In the genomic region with DNA sequence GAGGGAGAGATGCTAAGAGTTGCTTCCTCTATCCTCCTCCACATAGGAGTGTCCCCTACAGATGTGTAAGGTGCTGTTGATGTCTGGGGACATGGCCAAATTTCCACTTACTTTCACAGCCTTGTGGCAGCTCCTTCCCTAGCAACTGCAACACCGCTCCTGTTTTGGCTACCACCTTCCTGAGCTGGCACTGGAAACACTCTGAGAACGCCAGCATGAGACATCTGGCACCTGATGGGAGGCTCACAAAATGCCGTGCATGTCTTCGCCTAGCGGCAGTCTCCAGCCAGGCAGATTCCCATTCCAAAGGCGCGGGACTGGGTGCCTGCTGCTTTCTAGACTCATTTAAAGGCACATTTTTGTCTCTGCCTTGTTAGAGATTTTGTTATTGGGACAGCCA, we compare ENCODE assay signal across 11 mouse cellular contexts. TPM values are rescaled to one million over a fixed set of nuclear protein-coding genes. Genes with fewer than 3 reads are reported as not detected.
DNase-seq lines count a peak whose midpoint lies in the region; ATAC-seq and TF ChIP-seq lines count a peak whose summit lies in the region.
"Had no signal": no experiment of that assay in that cellular context is flagged by ENCODE, and none has a peak within 500 bp of the region (broad histone marks: within the 10 kb centered on the region; RNA-seq: fewer than 3 reads in every experiment).

No protein-coding gene starts in this region.

- H3K9me3 ChIP-seq in neural tube, embryonic 15.5 days (replicated peaks) = no peaks in the 10 kb centered on the region
- no peaks in the 10 kb centered on the region for H3K9me3 ChIP-seq in midbrain, embryonic 13.5 days
- H3K9me3 ChIP-seq: hindbrain, embryonic 12.5 days; stomach, embryonic 15.5 days had no signal

- H3K9ac ChIP-seq in neural tube, embryonic 15.5 days (replicated peaks) = no peak overlapping the region
- H3K9ac ChIP-seq in midbrain, embryonic 13.5 days (replicated peaks) = no peak overlapping the region
- H3K9ac ChIP-seq: hindbrain, embryonic 12.5 days; stomach, embryonic 15.5 days had no signal

- H3K4me2 ChIP-seq in neural tube, embryonic 15.5 days = no peak overlapping the region
- no peak overlapping the region for H3K4me2 ChIP-seq in midbrain, embryonic 13.5 days (replicated peaks)
- H3K4me2 ChIP-seq: hindbrain, embryonic 12.5 days; stomach, embryonic 15.5 days had no signal

- H3K27ac ChIP-seq in neural tube, embryonic 15.5 days (replicated peaks) = no peak overlapping the region
- no peak overlapping the region for H3K27ac ChIP-seq in midbrain, embryonic 13.5 days
- H3K27ac ChIP-seq: hindbrain, embryonic 12.5 days; stomach, embryonic 15.5 days had no signal

- no peak overlapping the region for H3K4me3 ChIP-seq in neural tube, embryonic 15.5 days (replicated peaks)
- no peak overlapping the region for H3K4me3 ChIP-seq in midbrain, embryonic 13.5 days (replicated peaks)
- H3K4me3 ChIP-seq: hindbrain, embryonic 12.5 days; stomach, embryonic 15.5 days had no signal

- H3K4me1 ChIP-seq in neural tube, embryonic 15.5 days = peaks cover 15% of the 10 kb centered on the region
- peaks cover 12% of the 10 kb centered on the region for H3K4me1 ChIP-seq in midbrain, embryonic 13.5 days (replicated peaks)
- H3K4me1 ChIP-seq: hindbrain, embryonic 12.5 days; stomach, embryonic 15.5 days had no signal

- TF ChIP-seq POLR2A in brain, embryonic 14.5 days (IDR thresholded peaks at IDR 0.05; ENCODE audit: borderline replicate concordance, extremely low read depth, insufficient read depth, insufficient read length, poor library complexity, severe bottlenecking) = no peak

- ATAC-seq in neural tube, embryonic 15.5 days (ENCODE audit: low FRiP score) = no peak
- no peak for ATAC-seq in midbrain, embryonic 13.5 days

- peak; percentile 54 for DNase-seq in MN1 (ENCODE audit: low spot score)
- peak; percentile 92 for DNase-seq in brain, embryonic 14.5 days (ENCODE audit: low read depth)
- DNase-seq in gastrocnemius, adult 8-10 months (ENCODE audit: low spot score in 2 of 2) = peak; percentile 38 to 63
- peak; percentile 50 to 52 for DNase-seq in layer of hippocampus, postnatal 36 days
- no peak for DNase-seq in spleen, postnatal 36 days (ENCODE audit: low spot score in 2 of 2)
- DNase-seq in lung, postnatal 25 days (ENCODE audit: low spot score) = no peak

- WGBS in neural tube, embryonic 15.5 days = 50% methylated on average over 7 of the region's 7 CpGs
- WGBS in midbrain, embryonic 13.5 days = 61% methylated on average over 7 of the region's 7 CpGs

- H3K27me3 ChIP-seq in neural tube, embryonic 15.5 days (replicated peaks) = no peaks in the 10 kb centered on the region
- 0 out of 2 replicates have a peak, but pooled peaks cover 2% of the 10 kb centered on the region for H3K27me3 ChIP-seq in midbrain, embryonic 13.5 days
- H3K27me3 ChIP-seq: hindbrain, embryonic 12.5 days had no signal

- TF ChIP-seq CTCF in brain, embryonic 14.5 days (IDR thresholded peaks at IDR 0.05; ENCODE audit: borderline replicate concordance, extremely low read depth, insufficient read depth, insufficient read length) = no peak; the same call in 1 of the 2 replicates

- no peaks in the 10 kb centered on the region for H3K36me3 ChIP-seq in neural tube, embryonic 15.5 days
- no peaks in the 10 kb centered on the region for H3K36me3 ChIP-seq in midbrain, embryonic 13.5 days
- H3K36me3 ChIP-seq: hindbrain, embryonic 12.5 days; stomach, embryonic 15.5 days had no signal

RNA-seq across cellular contexts. Expression of a gene that starts 22.7 kb away (rescaled TPM):
- polyA plus RNA-seq in brain, embryonic 14.5 days (2012; rRNA removed) = 23.5 and 32.6 TPM in 2 replicates
- total RNA-seq in gastrocnemius, adult 8-10 months (2022) = 10 to 100 TPM; 24.5 to 33.0 (median 25.0) TPM
- 100 to 1,000 TPM; 151 to 168 TPM for total RNA-seq in layer of hippocampus, postnatal 36 days (2021)
- polyA plus RNA-seq in neural tube, embryonic 15.5 days (2015; fragmentation: Nextera tagmentation; extraction: Ambion mirVana) = 29.8 and 31.9 TPM in 2 replicates
- 23.1 and 23.3 TPM in 2 replicates for polyA plus RNA-seq in midbrain, embryonic 13.5 days (2015; fragmentation: Nextera tagmentation; extraction: Ambion mirVana)

RNA-seq across cellular contexts. Expression of a gene that starts 35.3 kb away (rescaled TPM):
- polyA plus RNA-seq in brain, embryonic 14.5 days (2012; rRNA removed) = 35.1 and 36.6 TPM in 2 replicates
- 10 to 100 TPM; 24.3 to 30.3 (median 27.0) TPM for total RNA-seq in gastrocnemius, adult 8-10 months (2022)
- 10 to 100 TPM; 35.8 to 37.7 TPM for total RNA-seq in layer of hippocampus, postnatal 36 days (2021)
- 26.9 and 31.6 TPM in 2 replicates for polyA plus RNA-seq in neural tube, embryonic 15.5 days (2015; fragmentation: Nextera tagmentation; extraction: Ambion mirVana)
- polyA plus RNA-seq in midbrain, embryonic 13.5 days (2015; fragmentation: Nextera tagmentation; extraction: Ambion mirVana) = 28.3 and 30.2 TPM in 2 replicates

RNA-seq across cellular contexts. Expression of a gene that starts 40.6 kb away (rescaled TPM):
- polyA plus RNA-seq in brain, embryonic 14.5 days (2012; rRNA removed) = 1.3 and 1.7 TPM in 2 replicates
- total RNA-seq in gastrocnemius, adult 8-10 months (2022) = not detected
- total RNA-seq in layer of hippocampus, postnatal 36 days (2021) = under 1 TPM; 0.30 to 0.53 TPM
- polyA plus RNA-seq in neural tube, embryonic 15.5 days (2015; fragmentation: Nextera tagmentation; extraction: Ambion mirVana) = 1.6 and 1.7 TPM in 2 replicates
- polyA plus RNA-seq in midbrain, embryonic 13.5 days (2015; fragmentation: Nextera tagmentation; extraction: Ambion mirVana) = 2.3 and 2.4 TPM in 2 replicates
- total RNA-seq: liver, adult 2 months had no signal
- polyA plus RNA-seq: liver, adult 2 months had no signal

Comparison
In these comparisons a context has a peak if more than half of its experiments do, and no peak if none do; other contexts are left out.
1. DNase-seq: peak in MN1 (single experiment), brain, embryonic 14.5 days (single experiment), gastrocnemius, adult 8-10 months (2 of 2) and layer of hippocampus, postnatal 36 days (2 of 2); none in spleen, postnatal 36 days (0 of 2) and lung, postnatal 25 days (single experiment).